Mouse (Mus musculus) CD4-positive, CD25-positive, alpha-beta regulatory T cell, adult 9 weeks (primary cell): ENCODE measurements around the gene Clca3b. TPM values are rescaled to one million over a fixed set of nuclear protein-coding genes. Genes with fewer than 3 reads are reported as not detected.

ENCODE experiments used
- polyA plus RNA-seq: library from polyadenylated mRNA; unstranded; fragments of 100-300 nt; shearing (Covaris generic); gene quantifications from one replicate; pipeline ENCODE4 v1.2.1, GENCODE M21; 2017

Gene Clca3b
- not detected for polyA plus RNA-seq

GRCm38 (mm10) chr3:144849014-144849556 is at the start of gene Clca3b:
Gene Clca3b (minus strand): TSS chr3:144849357.

GRCm38 (mm10) chr3:144819219-144819618 is 29.9 kb downstream of the Clca3b start, which contains the start of gene Clca3a2:
Gene Clca3a2 (minus strand): TSS chr3:144819494.

Other genes with a start within 250 kb of the Clca3b start
- 54.2 TPM for gene Sh3glb1, start 129.0 kb downstream of the Clca3b start, polyA plus RNA-seq
- gene Clca3a1, start 88.4 kb downstream of the Clca3b start, polyA plus RNA-seq: not detected
- not detected for gene Clca3a2, start 29.9 kb downstream of the Clca3b start, polyA plus RNA-seq
- gene Clca4b, start 83.2 kb upstream of the Clca3b start, polyA plus RNA-seq: not detected
- not detected for gene Clca4a, start 125.7 kb upstream of the Clca3b start, polyA plus RNA-seq
- gene Clca1, start 183.4 kb upstream of the Clca3b start, polyA plus RNA-seq: not detected